Mouse (Mus musculus) embryonic fibroblast, embryonic 13.5 days (primary cell): ENCODE data around the gene Prdm16. TPM values are rescaled to one million over a fixed set of nuclear protein-coding genes. Genes with fewer than 3 reads are reported as not detected.

Experiments
- H3K27ac ChIP-seq: 2 replicates; pipeline ENCODE4 v1.5.1; 2012; ENCODE audit warnings: low read length, control low read depth, inconsistent platforms; ENCODE audit not compliant: insufficient read depth
- H3K4me1 ChIP-seq: 2 replicates; pipeline ENCODE4 v1.6.1; 2011; ENCODE audit warnings: low read length; ENCODE audit not compliant: control insufficient read depth, insufficient read depth
- H3K4me3 ChIP-seq: 2 replicates; pipeline ENCODE4 v1.5.1; 2011; ENCODE audit warnings: mild to moderate bottlenecking, control low read depth, low read length; ENCODE audit not compliant: insufficient read depth
- CTCF ChIP-seq: IDR thresholded peaks from 2 replicates; pipeline ENCODE4 v1.5.1; 2011; ENCODE audit warnings: mild to moderate bottlenecking, control low read depth, low read length, moderate library complexity, borderline replicate concordance; ENCODE audit not compliant: insufficient read depth
- POLR2A ChIP-seq: IDR thresholded peaks from 2 replicates; pipeline ENCODE4 v1.6.1; 2011; ENCODE audit warnings: low read depth, mild to moderate bottlenecking, control low read depth, low read length, moderate library complexity
- polyA plus RNA-seq: library from polyadenylated mRNA; stranded (reverse); fragments of >200 nt; gene quantifications from 2 replicates; pipeline ENCODE4 v1.2.4, GENCODE M21; 2011; ENCODE audit warnings: low read depth; ENCODE audit not compliant: missing spikeins, insufficient read length

Prdm16 gene
- polyA plus RNA-seq, 1 experiment = 3.1 TPM

- Histone ChIP-seq H3K4me3 (no peak overlapping the region), H3K27ac (no peak overlapping the region), H3K4me1 (no peaks in the 10 kb centered on the region)
- TF ChIP-seq POLR2A (no peak), CTCF (no peak)
These were observed 277.9 kb downstream of the Prdm16 start for GRCm38 (mm10) chr4:154358816-154359215.

GRCm38 (mm10) chr4:154358370-154358769 is 278.3 kb downstream of the Prdm16 start:
- no peaks in the 10 kb centered on the region for H3K4me1 ChIP-seq
- TF ChIP-seq POLR2A (no peak), CTCF (no peak)
- H3K4me3 ChIP-seq = no peak overlapping the region
- no peak overlapping the region for H3K27ac ChIP-seq

GRCm38 (mm10) chr4:154355408-154355807 is 281.3 kb downstream of the Prdm16 start:
- no peak for TF ChIP-seq CTCF
- TF ChIP-seq POLR2A = no peak

GRCm38 (mm10) chr4:154352246-154352645 is 284.4 kb downstream of the Prdm16 start:
- TF ChIP-seq POLR2A (no peak), CTCF (no peak)
- H3K4me1 ChIP-seq = no peaks in the 10 kb centered on the region
- H3K27ac ChIP-seq = no peak overlapping the region
- no peak overlapping the region for H3K4me3 ChIP-seq

More at GRCm38 (mm10) chr4:154355408-154355807, 281.3 kb downstream of the Prdm16 start:
- Histone ChIP-seq H3K27ac (no peak overlapping the region), H3K4me1 (no peaks in the 10 kb centered on the region), H3K4me3 (no peak overlapping the region)

GRCm38 (mm10) chr4:154348197-154348786 is 288.4 kb downstream of the Prdm16 start:
- Histone ChIP-seq H3K4me3 (no peak overlapping the region), H3K4me1 (no peaks in the 10 kb centered on the region), H3K27ac (no peak overlapping the region)
- TF ChIP-seq POLR2A = no peak
- TF ChIP-seq CTCF = no peak

- no peak for TF ChIP-seq CTCF
- no peak for TF ChIP-seq POLR2A
- H3K27ac ChIP-seq = no peak overlapping the region
- no peaks in the 10 kb centered on the region for H3K4me1 ChIP-seq
- no peak overlapping the region for H3K4me3 ChIP-seq
These were observed 289.7 kb downstream of the Prdm16 start for GRCm38 (mm10) chr4:154346731-154347522.

GRCm38 (mm10) chr4:154336650-154337049 is 300.0 kb downstream of the Prdm16 start:
- no peak for TF ChIP-seq CTCF
- H3K27ac ChIP-seq = no peak overlapping the region
- no peak overlapping the region for H3K4me3 ChIP-seq
- H3K4me1 ChIP-seq = no peaks in the 10 kb centered on the region

GRCm38 (mm10) chr4:154335761-154336160 is 300.9 kb downstream of the Prdm16 start, which contains the start of gene B230104I21Rik:
Gene B230104I21Rik, plus strand, starts transcription at chr4:154336127.
- no peak within 1 kb of the TSS for H3K27ac ChIP-seq
- H3K4me3 ChIP-seq = no peak within 1 kb of the TSS; the same call in 1 of the 2 replicates

GRCm38 (mm10) chr4:154334699-154335402 is 301.8 kb downstream of the Prdm16 start:
- TF ChIP-seq POLR2A (0 out of 2 replicates have a peak, but pooled peaks have one; percentile 28), CTCF (no peak)
- H3K27ac ChIP-seq = no peak overlapping the region
- H3K4me3 ChIP-seq = no peak overlapping the region; the same call in 1 of the 2 replicates
- no peaks in the 10 kb centered on the region for H3K4me1 ChIP-seq

More at GRCm38 (mm10) chr4:154335761-154336160, 300.9 kb downstream of the Prdm16 start, which contains the start of gene B230104I21Rik:
- TF ChIP-seq POLR2A = no peak
- no peak for TF ChIP-seq CTCF
- H3K4me1 ChIP-seq = no peaks in the 10 kb centered on the region
